Comparison of ENCODE assay signal across 9 mouse cellular contexts in the genomic region with DNA sequence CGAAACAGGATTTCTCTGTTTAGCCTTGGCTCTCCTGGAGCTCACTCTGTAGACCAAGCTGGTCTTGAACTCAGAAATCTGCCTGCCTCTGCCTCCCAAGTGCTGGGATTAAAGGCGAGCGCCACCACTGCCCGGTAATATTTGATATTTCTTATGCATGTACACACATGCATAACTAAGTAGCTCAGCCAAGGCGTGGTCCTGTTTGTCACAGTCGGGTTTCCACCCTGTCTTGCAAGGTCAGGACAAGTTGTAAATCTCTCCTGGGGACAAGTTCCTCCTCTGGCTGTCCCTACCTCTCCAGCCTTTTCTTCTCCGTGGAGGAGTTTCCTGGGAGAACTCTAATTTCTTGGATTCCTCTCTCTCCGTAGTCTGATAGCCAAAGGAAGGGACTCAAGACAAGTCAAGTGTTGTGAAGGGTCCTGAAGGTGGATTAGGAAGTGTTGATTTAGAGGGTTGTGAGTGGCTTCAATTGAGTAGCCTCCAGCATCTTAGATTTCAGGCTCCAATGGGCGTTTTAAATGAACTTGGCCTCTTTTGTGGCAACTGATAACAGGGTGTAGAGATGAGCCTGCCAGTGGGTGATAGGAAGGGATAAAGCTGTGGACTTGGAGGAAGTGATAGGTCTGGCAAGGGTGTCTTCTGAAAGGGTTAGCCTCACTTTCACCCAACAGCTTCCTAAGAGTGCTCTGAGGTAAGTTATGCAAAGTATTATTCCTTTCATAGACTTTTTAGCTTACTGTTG. TPM values are rescaled to one million over a fixed set of nuclear protein-coding genes. Genes with fewer than 3 reads are reported as not detected.
DNase-seq lines count a peak whose midpoint lies in the region; ATAC-seq and TF ChIP-seq lines count a peak whose summit lies in the region.
"Had no signal": no experiment of that assay in that cellular context is flagged by ENCODE, and none has a peak within 500 bp of the region (broad histone marks: within the 10 kb centered on the region; RNA-seq: fewer than 3 reads in every experiment).

A gene (plus strand): TSS at position 524 of the 745 bp plus-strand sequence.

- no peaks in the 10 kb centered on the region for H3K9me3 ChIP-seq in intestine, embryonic 15.5 days
- H3K9me3 ChIP-seq in forebrain, embryonic 12.5 days, result no peaks in the 10 kb centered on the region

- H3K27me3 ChIP-seq in intestine, embryonic 15.5 days (replicated peaks), result no peaks in the 10 kb centered on the region
- H3K27me3 ChIP-seq in forebrain, embryonic 12.5 days, result no peaks in the 10 kb centered on the region

- intact Hi-C loops in left cerebral cortex, postnatal 4 days (cut with DNase I), result no loop called here

- no peak within 1 kb of the TSS for H3K27ac ChIP-seq in intestine, embryonic 15.5 days
- no peak within 1 kb of the TSS for H3K27ac ChIP-seq in forebrain, embryonic 12.5 days

- H3K4me2 ChIP-seq in intestine, embryonic 15.5 days (replicated peaks), result no peak within 1 kb of the TSS
- no peak within 1 kb of the TSS for H3K4me2 ChIP-seq in forebrain, embryonic 12.5 days

- no peak for TF ChIP-seq POLR2A in lung, adult 2 months (IDR thresholded peaks at IDR 0.05; ENCODE audit: borderline replicate concordance, extremely low read depth, low read depth, low read length)

- WGBS in lung, adult 2 months, result 81% methylated on average over 9 of the region's 9 CpGs
- WGBS in intestine, embryonic 15.5 days, result 76% methylated on average over 9 of the region's 9 CpGs
- 90% methylated on average over 9 of the region's 9 CpGs for WGBS in forebrain, embryonic 12.5 days

- DNase-seq in lung, adult 2 months, result no peak
- DNase-seq in lung, postnatal 14 days, result no peak
- no peak for DNase-seq in adrenal gland, postnatal 4 days (ENCODE audit: low spot score in 2 of 2)
- DNase-seq in spleen, postnatal 10 days (ENCODE audit: low spot score in 2 of 2), result peak; percentile 22 to 33
- DNase-seq in urinary bladder, postnatal 25 days (ENCODE audit: low spot score), result no peak
- no peak for DNase-seq in left cerebral cortex, postnatal 4 days
- DNase-seq: cerebellum, adult 2 months had no signal

- H3K9ac ChIP-seq in intestine, embryonic 15.5 days, result no peak within 1 kb of the TSS
- H3K9ac ChIP-seq in forebrain, embryonic 12.5 days, result no peak within 1 kb of the TSS

- ATAC-seq in intestine, embryonic 15.5 days, result no peak; the same call in 1 of the 2 replicates
- ATAC-seq in forebrain, embryonic 12.5 days (ENCODE audit: low FRiP score), result no peak

- H3K4me3 ChIP-seq in lung, adult 2 months (replicated peaks; ENCODE audit: extremely low read depth, low read depth, low read length), result no peak within 1 kb of the TSS
- no peak within 1 kb of the TSS for H3K4me3 ChIP-seq in intestine, embryonic 15.5 days (replicated peaks)
- H3K4me3 ChIP-seq in forebrain, embryonic 12.5 days (replicated peaks), result no peak within 1 kb of the TSS

- no peaks in the 10 kb centered on the region for H3K36me3 ChIP-seq in intestine, embryonic 15.5 days
- H3K36me3 ChIP-seq in forebrain, embryonic 12.5 days (replicated peaks), result no peaks in the 10 kb centered on the region

- H3K4me1 ChIP-seq in lung, adult 2 months (ENCODE audit: control insufficient read depth, insufficient read depth, low read length), result no peaks in the 10 kb centered on the region
- 0 out of 2 replicates have a peak, but pooled peaks cover 5% of the 10 kb centered on the region for H3K4me1 ChIP-seq in intestine, embryonic 15.5 days (replicated peaks)
- H3K4me1 ChIP-seq in forebrain, embryonic 12.5 days, result no peaks in the 10 kb centered on the region

- no peak for TF ChIP-seq CTCF in lung, adult 2 months (IDR thresholded peaks at IDR 0.05; ENCODE audit: insufficient read depth, low read length)

RNA-seq across cellular contexts. Expression of the gene that starts here (rescaled TPM):
- polyA plus RNA-seq in lung, adult 2 months (2012; rRNA removed), result 12.3 and 23.4 TPM in 2 replicates
- total RNA-seq in adrenal gland, postnatal 4 days (2021), result 10 to 100 TPM; 17.0 to 20.4 TPM
- 36.6 and 39.0 TPM in 2 replicates for polyA plus RNA-seq in intestine, embryonic 15.5 days (2015; fragmentation: Nextera tagmentation; extraction: Ambion mirVana)
- polyA plus RNA-seq in forebrain, embryonic 12.5 days (2016; fragmentation: Nextera tagmentation; extraction: Ambion mirVana), result 6.3 and 6.5 TPM in 2 replicates
- total RNA-seq in left cerebral cortex, postnatal 4 days (2021), result 1 to 10 TPM; 1.2 to 3.0 TPM

Comparison
In these comparisons a context has a peak if more than half of its experiments do, and no peak if none do; other contexts are left out.
1. RNA of the gene that starts here (total RNA-seq): 17.0 to 20.4 TPM in adrenal gland, postnatal 4 days; 1.2 to 3.0 TPM in left cerebral cortex, postnatal 4 days; every median in the first group is over 4 times any median in the second.
2. DNase-seq: peak in spleen, postnatal 10 days (2 of 2); none in lung, adult 2 months (single experiment), lung, postnatal 14 days (single experiment), adrenal gland, postnatal 4 days (0 of 2), urinary bladder, postnatal 25 days (single experiment) and left cerebral cortex, postnatal 4 days (single experiment).